Mouse (Mus musculus) adrenal gland, postnatal 14 days (tissue): ENCODE results near the gene Gm7954. TPM values are rescaled to one million over a fixed set of nuclear protein-coding genes. Genes with fewer than 3 reads are reported as not detected.
A peak's percentile ranks its signal among the peaks of the same experiment; 100 is the strongest.
"Not testable (repeated sequence)": the region's sequence is repeated elsewhere in the genome, so short reads cannot be mapped to it uniquely, and the experiment has no call there.

Experiments
- DNase-seq: peaks from one replicate; pipeline ENCODE4 v3.0.0; 2021; ENCODE audit warnings: mixed read lengths
- long read RNA-seq, 2 experiments: library from polyadenylated mRNA; stranded (forward); transcript quantifications; one replicate each; pipeline ENCODE4 v2.0.0; 2021
- total RNA-seq: library from RNA; stranded (reverse); gene quantifications from 2 replicates; pipeline ENCODE4 v1.2.3, GENCODE M21; 2021

The Gm7954 gene
- total RNA-seq: not detected in 2 replicates
- long read RNA-seq, experiment 1: 0 reads
- long read RNA-seq, experiment 2: 0 reads

DNA sequence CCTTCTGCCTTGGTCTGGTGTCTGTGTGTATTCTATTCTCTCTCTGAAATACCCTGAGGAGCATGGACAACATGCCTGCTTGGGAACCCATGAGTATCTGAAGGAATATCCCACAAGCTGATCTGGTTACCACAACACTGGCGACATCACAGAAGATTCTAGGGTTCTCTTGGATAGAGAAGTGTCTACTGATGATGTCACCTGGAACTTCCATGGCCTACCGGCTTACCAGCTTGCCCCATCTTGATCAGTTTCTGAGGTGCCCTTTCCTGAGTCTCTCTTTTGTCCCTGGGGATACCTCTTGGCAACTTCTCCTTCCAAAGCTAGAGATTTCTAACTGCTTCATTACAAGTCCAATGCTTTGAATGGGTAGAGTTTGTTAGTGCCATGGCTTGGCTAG, at the start of gene Gm7954:
Gene Gm7954, minus strand, starts transcription at position 101 of the 400 bp plus-strand sequence.
- not testable (repeated sequence) for DNase-seq

DNA sequence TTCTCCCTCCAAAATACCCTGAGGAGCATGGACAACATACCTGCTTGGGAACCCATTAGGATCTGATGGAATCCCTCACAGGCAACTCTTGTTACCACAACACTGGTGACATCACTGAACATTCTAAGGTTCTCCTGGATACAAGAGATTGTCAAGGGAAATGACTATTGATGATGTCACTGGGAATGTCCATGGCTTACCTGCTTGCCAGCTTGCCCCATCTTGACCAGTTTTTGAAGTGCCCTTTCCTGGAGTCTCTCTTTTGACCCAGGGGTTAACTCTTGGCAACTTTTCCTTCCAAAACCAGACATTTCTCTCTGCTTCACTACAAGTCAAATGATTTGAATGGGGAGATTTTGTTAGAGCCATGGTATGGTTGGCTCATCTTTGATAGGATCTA, 36.1 kb upstream of the Gm7954 start, which contains the start of gene Gm3486:
Gene Gm3486, minus strand, starts transcription at position 101 of the 400 bp plus-strand sequence.
- not testable (repeated sequence) for DNase-seq

DNA sequence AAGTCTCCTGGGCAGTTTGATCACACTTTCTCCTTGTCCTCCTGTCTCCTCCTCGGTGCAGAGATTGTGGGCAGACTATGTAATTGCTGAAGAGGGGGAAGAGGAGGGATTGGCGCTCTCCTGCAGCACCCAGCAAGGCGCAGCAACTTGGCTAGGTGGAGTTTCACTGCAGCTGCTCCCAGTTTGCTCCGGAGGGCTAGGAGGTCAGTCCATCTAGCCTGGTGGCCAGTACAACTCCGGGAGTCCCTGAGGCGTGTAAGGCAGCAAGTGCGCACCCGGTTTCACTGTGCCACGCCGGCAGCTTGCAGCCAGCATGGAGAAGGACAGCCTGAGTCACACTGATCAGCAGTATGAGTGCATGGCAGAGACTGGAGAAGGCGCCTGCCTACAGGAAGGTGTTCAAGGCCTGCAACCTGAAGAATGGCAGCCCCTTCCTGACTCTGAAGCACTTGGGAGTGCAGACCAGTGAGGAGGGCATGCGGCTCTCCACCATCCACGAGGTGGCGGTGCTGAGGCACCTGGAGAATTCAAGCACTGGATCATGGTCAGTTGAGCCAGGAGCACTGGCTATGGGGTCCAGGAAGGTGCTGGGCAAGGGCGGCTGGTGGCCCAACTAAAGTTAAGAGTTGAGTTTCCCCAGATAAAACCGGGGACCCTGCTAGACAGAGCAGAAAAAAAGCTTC, 27.8 kb downstream of the Gm7954 start:
- peak; percentile 20 for DNase-seq

DNA sequence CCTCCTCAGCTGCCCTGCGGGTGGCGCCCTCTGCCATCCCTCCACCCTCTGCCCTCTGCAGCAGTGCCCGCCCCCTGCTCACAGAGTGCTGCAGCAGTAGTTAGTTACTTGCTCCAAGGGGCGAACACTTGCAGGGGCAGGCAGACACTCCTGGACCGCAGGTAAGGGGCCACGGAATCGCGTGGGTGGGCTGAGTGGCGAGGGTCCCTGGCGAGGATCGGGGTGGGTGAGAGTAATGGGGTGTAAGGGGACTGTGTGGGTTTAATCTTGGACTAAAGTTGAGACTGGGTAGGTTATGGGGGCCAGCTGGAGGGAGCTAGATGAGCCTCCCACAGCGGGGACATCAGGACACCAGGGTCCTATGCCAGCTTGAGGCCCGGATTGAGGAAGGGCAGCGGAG, 28.6 kb downstream of the Gm7954 start:
- peak; percentile 3 for DNase-seq

DNA sequence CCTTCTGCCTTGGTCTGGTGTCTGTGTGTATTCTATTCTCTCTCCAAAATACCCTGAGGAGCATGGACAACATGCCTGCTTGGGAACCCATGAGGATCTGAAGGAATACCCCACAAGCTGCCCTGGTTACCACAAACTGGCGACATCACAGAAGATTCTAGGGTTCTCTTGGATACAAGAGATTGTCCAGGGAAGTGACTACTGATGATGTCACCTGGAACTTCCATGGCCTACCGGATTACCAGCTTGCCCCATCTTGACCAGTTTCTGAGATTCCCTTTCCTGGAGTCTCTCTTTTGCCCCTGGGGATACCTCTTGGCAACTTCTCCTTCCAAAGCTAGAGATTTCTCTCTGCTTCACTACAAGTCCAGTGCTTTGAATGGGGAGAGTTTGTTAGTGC, 45.1 kb downstream of the Gm7954 start, which contains the start of gene Gm6482:
Gene Gm6482, minus strand, starts transcription at position 101 of the 400 bp plus-strand sequence.
- DNase-seq: not testable (repeated sequence)

Other genes starting within 250 kb of the Gm7954 start
- gene Gm2832, start 174.7 kb downstream of the Gm7954 start, total RNA-seq: not detected in 2 replicates
- not detected in 2 replicates for gene Gm5798, start 104.9 kb downstream of the Gm7954 start, total RNA-seq
- gene Gm7945, start 67.1 kb downstream of the Gm7954 start, total RNA-seq: not detected in 2 replicates
- gene Gm6482, start 45.2 kb downstream of the Gm7954 start, total RNA-seq: not detected in 2 replicates
- not detected in 2 replicates for gene Gm3486, start 36.0 kb upstream of the Gm7954 start, total RNA-seq
- not detected in 2 replicates for gene Gm7970, start 102.1 kb upstream of the Gm7954 start, total RNA-seq
- gene 1700049E17Rik2, start 119.7 kb upstream of the Gm7954 start, total RNA-seq: not detected in 2 replicates
- not detected in 2 replicates for gene Gm3072, start 171.1 kb upstream of the Gm7954 start, total RNA-seq
- not detected in 2 replicates for gene Gm3676, start 193.0 kb upstream of the Gm7954 start, total RNA-seq
- gene Gm8068, start 248.4 kb upstream of the Gm7954 start, total RNA-seq: not detected in 2 replicates